Mouse (Mus musculus): ENCODE data around the gene Myo1d. TPM values are rescaled to one million over a fixed set of nuclear protein-coding genes. Genes with fewer than 3 reads are reported as not detected.

Myo1d gene
- total RNA-seq, 2 experiments from 2014 or later: 28.2 to 30.7 TPM

Other genes starting within 250 kb of the Myo1d start
- 10 to 100 TPM; 30.4 to 30.8 TPM for gene Tmem98, start 30.1 kb upstream of the Myo1d start, total RNA-seq (2021)
- not detected for gene Spaca3, start 78.3 kb upstream of the Myo1d start, total RNA-seq (2021)

All from adrenal gland, postnatal 10 days (tissue).